Mouse (Mus musculus) heart, postnatal 0 days (tissue): ENCODE measurements at regions not wholly inside any gene's neighbourhood (a gene's known extent, or its start where the extent isn't known, plus 50 kb on each side); places are given as distances from the start of the nearest gene placed in this dataset.

Experiments used
- CTCF ChIP-seq: IDR thresholded peaks from 2 replicates; pipeline ENCODE4 v1.5.1; 2016; ENCODE audit warnings: antibody characterized with exemption, control low read depth, low read depth
- EP300 ChIP-seq: IDR thresholded peaks from 2 replicates; pipeline ENCODE4 v1.6.1; 2016; ENCODE audit warnings: antibody characterized with exemption, low read depth

- TF ChIP-seq CTCF (no peak), EP300 (no peak)
Observed at GRCm38 (mm10) chr16:77488155-77488554, 113.7 kb downstream of the Gm11146 start.
